Mouse (Mus musculus) bone marrow macrophage, adult 2 months (primary cell): ENCODE measurements around the gene Ticam1.

Experiments
- CTCF ChIP-seq: IDR thresholded peaks from 2 replicates; pipeline ENCODE4 v1.5.1; 2012; ENCODE audit warnings: low read depth, mild to moderate bottlenecking, low read length, moderate library complexity
- POLR2A ChIP-seq: IDR thresholded peaks from 2 replicates; pipeline ENCODE4 v1.6.1; 2012; ENCODE audit warnings: mild to moderate bottlenecking, low read depth, low read length, borderline replicate concordance

GRCm38 (mm10) chr17:56325450-56326152, 49.0 kb upstream of the Ticam1 start, which contains the start of gene Kdm4b:
- TF ChIP-seq CTCF (no peak), POLR2A (no peak; the same call in 1 of the 2 replicates)
